Mouse (Mus musculus): ENCODE measurements around the gene Serpinb9d. TPM values are rescaled to one million over a fixed set of nuclear protein-coding genes. Genes with fewer than 3 reads are reported as not detected.
"Not testable (repeated sequence)": the region's sequence is repeated elsewhere in the genome, so short reads cannot be mapped to it uniquely, and the experiment has no call there.

Gene Serpinb9d
- polyA plus RNA-seq (2015; fragmentation: Nextera tagmentation; extraction: Ambion mirVana): not detected in 2 replicates

DNA sequence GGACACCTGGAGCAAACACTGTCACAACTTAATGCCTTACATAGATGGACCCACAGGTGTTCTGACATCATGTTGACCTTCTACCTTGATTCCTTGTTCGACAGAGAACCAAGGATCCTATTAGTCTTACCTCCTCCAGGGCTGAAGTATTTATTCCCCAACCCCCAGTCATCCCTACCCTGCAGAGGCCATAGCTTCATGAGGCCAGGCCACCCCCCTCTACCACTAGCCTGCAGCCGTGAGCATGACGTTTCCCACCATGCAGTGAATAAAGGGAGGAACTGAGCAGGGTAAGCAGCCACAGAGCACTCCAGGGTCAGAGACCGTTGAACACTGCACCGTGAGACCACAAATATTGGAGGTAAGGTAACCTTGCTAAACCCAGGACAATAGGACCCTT lies at the start of gene Serpinb9d:
Serpinb9d (plus strand) TSS at position 301 of the 400 bp plus-strand sequence.
- 0 out of 2 replicates have a peak, but pooled peaks cover 3% of the 10 kb centered on the region for H3K9me3 ChIP-seq
- 84% methylated on average over 5 of the region's 5 CpGs for WGBS
- H3K27ac ChIP-seq: no peak within 1 kb of the TSS
- H3K36me3 ChIP-seq: no peaks in the 10 kb centered on the region
- no peaks in the 10 kb centered on the region for H3K4me1 ChIP-seq
- no peak within 1 kb of the TSS for H3K9ac ChIP-seq
- ATAC-seq (ENCODE audit: low FRiP score, low read depth): no peak
- no peak within 1 kb of the TSS for H3K4me3 ChIP-seq
- no peak within 1 kb of the TSS for H3K4me2 ChIP-seq (replicated peaks)
- no peaks in the 10 kb centered on the region for H3K27me3 ChIP-seq

- H3K4me3 ChIP-seq: no peak within 1 kb of the TSS
- ATAC-seq (ENCODE audit: low FRiP score, low read depth): no peak; the same call in 1 of the 2 replicates
- no peaks in the 10 kb centered on the region for H3K27me3 ChIP-seq
- no peaks in the 10 kb centered on the region for H3K36me3 ChIP-seq
- H3K4me2 ChIP-seq (replicated peaks): no peak within 1 kb of the TSS
- 68% methylated on average over 4 of the region's 4 CpGs for WGBS
- H3K27ac ChIP-seq: no peak within 1 kb of the TSS
- no peak within 1 kb of the TSS for H3K9ac ChIP-seq
- no peaks in the 10 kb centered on the region for H3K9me3 ChIP-seq
- H3K4me1 ChIP-seq: no peaks in the 10 kb centered on the region
Observed at GRCm38 (mm10) chr13:33159642-33160041, 33.1 kb upstream of the Serpinb9d start, which contains the start of gene Serpinb9c. TSS of gene Serpinb9c (minus strand) at chr13:33159742.

- H3K36me3 ChIP-seq; H3K4me2 ChIP-seq (replicated peaks); H3K4me3 ChIP-seq; H3K9me3 ChIP-seq; ATAC-seq (ENCODE audit: low FRiP score, low read depth); H3K9ac ChIP-seq; H3K27ac ChIP-seq; H3K4me1 ChIP-seq; H3K27me3 ChIP-seq: not testable (repeated sequence)
- 89% methylated on average over 1 of the region's 1 CpGs for WGBS
Observed at GRCm38 (mm10) chr13:33190486-33190885, 2.3 kb upstream of the Serpinb9d start.

- Histone ChIP-seq H3K27me3 (no peaks in the 10 kb centered on the region), H3K9me3 (no peaks in the 10 kb centered on the region), H3K4me3 (no peak overlapping the region), H3K36me3 (no peaks in the 10 kb centered on the region), H3K4me2 (replicated peaks) (no peak overlapping the region), H3K4me1 (no peaks in the 10 kb centered on the region), H3K27ac (no peak overlapping the region), H3K9ac (no peak overlapping the region)
- no peak for ATAC-seq (ENCODE audit: low FRiP score, low read depth)
- 59% methylated on average over 2 of the region's 2 CpGs for WGBS
Observed at GRCm38 (mm10) chr13:33199740-33200139, 7.0 kb downstream of the Serpinb9d start.

DNA sequence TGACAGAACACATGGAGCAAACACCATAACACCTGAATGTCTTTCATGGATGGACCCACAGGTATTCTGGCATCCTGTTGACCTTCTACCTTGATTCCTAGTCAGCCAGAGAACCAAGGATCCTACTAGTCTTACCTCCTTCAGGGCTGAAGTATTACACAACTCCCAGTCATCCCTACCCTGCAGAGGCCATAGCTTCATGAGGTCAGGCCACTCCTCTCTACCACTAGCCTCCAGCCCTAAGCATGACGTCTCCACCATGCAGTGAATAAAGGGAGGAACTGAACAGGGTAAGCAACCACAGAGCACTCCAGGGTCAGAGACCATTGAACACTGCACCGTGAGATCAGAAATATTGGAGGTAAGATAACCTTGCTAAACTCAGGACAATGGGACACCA lies 56.6 kb downstream of the Serpinb9d start, which contains the start of gene Serpinb9e:
Serpinb9e (plus strand) TSS at position 301 of the 400 bp plus-strand sequence.
- not testable (repeated sequence) for H3K4me2 ChIP-seq (replicated peaks); H3K27ac ChIP-seq; H3K36me3 ChIP-seq; H3K9me3 ChIP-seq; H3K4me3 ChIP-seq; H3K4me1 ChIP-seq; H3K9ac ChIP-seq; H3K27me3 ChIP-seq; ATAC-seq (ENCODE audit: low FRiP score, low read depth)
- 79% methylated on average over 2 of the region's 2 CpGs for WGBS

Other genes with a start within 250 kb of the Serpinb9d start
- 0.86 and 0.92 TPM in 2 replicates for gene Serpinb6b, start 227.8 kb upstream of the Serpinb9d start, polyA plus RNA-seq (2015; fragmentation: Nextera tagmentation; extraction: Ambion mirVana)
- 3.1 and 3.3 TPM in 2 replicates for gene Serpinb9, start 189.7 kb upstream of the Serpinb9d start, polyA plus RNA-seq (2015; fragmentation: Nextera tagmentation; extraction: Ambion mirVana)
- gene Serpinb9b, start 165.5 kb upstream of the Serpinb9d start, polyA plus RNA-seq (2015; fragmentation: Nextera tagmentation; extraction: Ambion mirVana): not detected in 2 replicates
- 0.17 and 0.49 TPM in 2 replicates for gene Serpinb1b, start 114.4 kb upstream of the Serpinb9d start, polyA plus RNA-seq (2015; fragmentation: Nextera tagmentation; extraction: Ambion mirVana)
- not detected in 2 replicates for gene Serpinb9c, start 33.2 kb upstream of the Serpinb9d start, polyA plus RNA-seq (2015; fragmentation: Nextera tagmentation; extraction: Ambion mirVana)
- not detected in 2 replicates for gene Serpinb9e, start 56.7 kb downstream of the Serpinb9d start, polyA plus RNA-seq (2015; fragmentation: Nextera tagmentation; extraction: Ambion mirVana)
- not detected in 2 replicates for gene Serpinb9f, start 131.1 kb downstream of the Serpinb9d start, polyA plus RNA-seq (2015; fragmentation: Nextera tagmentation; extraction: Ambion mirVana)
- not detected in 2 replicates for gene Gm11397, start 202.8 kb downstream of the Serpinb9d start, polyA plus RNA-seq (2015; fragmentation: Nextera tagmentation; extraction: Ambion mirVana)